Mouse (Mus musculus) liver, postnatal 0 days (tissue): Measurements from ENCODE around the gene Hoxd4. TPM values are rescaled to one million over a fixed set of nuclear protein-coding genes. Genes with fewer than 3 reads are reported as not detected.

Experiments
- ATAC-seq: fragments of 200-750 bp; cut with Nextera tagmentation; 2 replicates; pipeline ENCODE4 v1.8.0; 2017; ENCODE audit warnings: mild to moderate bottlenecking, moderate library complexity
- DNase-seq: peaks from one replicate; pipeline ENCODE4 v3.0.0-alpha.2; 2016
- H3K27ac ChIP-seq: fragments of 300-500 bp; sonication (generic); 2 replicates; pipeline ENCODE4 v1.5.1; 2014; ENCODE audit warnings: antibody characterized with exemption, moderate library complexity, mild to moderate bottlenecking, low read depth
- H3K27me3 ChIP-seq: fragments of 300-500 bp; sonication (generic); 2 replicates; pipeline ENCODE4 v1.6.1; 2014; ENCODE audit warnings: low read length, control low read depth, mixed read lengths; ENCODE audit not compliant: insufficient read depth
- H3K36me3 ChIP-seq: fragments of 300-500 bp; sonication (generic); replicated peaks from 2 replicates; pipeline ENCODE4 v1.6.1; 2014; ENCODE audit warnings: mild to moderate bottlenecking, control low read depth, low read length, moderate library complexity, mixed read lengths; ENCODE audit not compliant: insufficient read depth
- H3K4me1 ChIP-seq: fragments of 300-500 bp; sonication (generic); 2 replicates; pipeline ENCODE4 v1.6.1; 2014; ENCODE audit warnings: antibody characterized with exemption, mild to moderate bottlenecking, control low read depth; ENCODE audit not compliant: insufficient read depth
- H3K4me2 ChIP-seq: fragments of 300-500 bp; sonication (generic); 2 replicates; pipeline ENCODE4 v1.6.1; 2014; ENCODE audit warnings: low read depth, mild to moderate bottlenecking, low read length, moderate library complexity, mixed read lengths
- H3K4me3 ChIP-seq: fragments of 300-500 bp; sonication (generic); 2 replicates; pipeline ENCODE4 v1.5.1; 2014; ENCODE audit warnings: low read depth, low read length
- H3K9ac ChIP-seq: fragments of 300-500 bp; sonication (generic); replicated peaks from 2 replicates; pipeline ENCODE4 v1.6.1; 2014; ENCODE audit warnings: mild to moderate bottlenecking, moderate library complexity
- H3K9me3 ChIP-seq: fragments of 300-500 bp; sonication (generic); 2 replicates; pipeline ENCODE4 v1.6.1; 2016; ENCODE audit warnings: mild to moderate bottlenecking, control low read depth, low read length, mixed read lengths
- CTCF ChIP-seq: sonication (generic); IDR thresholded peaks from 2 replicates; pipeline ENCODE4 v1.5.1; 2016; ENCODE audit warnings: antibody characterized with exemption, low read depth
- EP300 ChIP-seq: IDR thresholded peaks from 2 replicates; pipeline ENCODE4 v1.6.1; 2016; ENCODE audit warnings: antibody characterized with exemption, low read depth, mild to moderate bottlenecking
- WGBS: fragments of 180-500 bp; shearing (Covaris S2); extraction: QIAGEN DNeasy Blood & Tissue Kit; methylation state at CpG from one replicate; pipeline ENCODE4 v1.1.7; 2014; ENCODE audit not compliant: insufficient replicate concordance; 5-methylcytosine and 5-hydroxymethylcytosine counted together
- polyA plus RNA-seq: library from polyadenylated mRNA; unstranded; fragments of >200 nt; fragmentation: Nextera tagmentation; extraction: Ambion mirVana; gene quantifications from 2 replicates; pipeline ENCODE4 v1.2.1, GENCODE M21; 2015

The Hoxd4 gene
- not detected in 2 replicates for polyA plus RNA-seq

DNA sequence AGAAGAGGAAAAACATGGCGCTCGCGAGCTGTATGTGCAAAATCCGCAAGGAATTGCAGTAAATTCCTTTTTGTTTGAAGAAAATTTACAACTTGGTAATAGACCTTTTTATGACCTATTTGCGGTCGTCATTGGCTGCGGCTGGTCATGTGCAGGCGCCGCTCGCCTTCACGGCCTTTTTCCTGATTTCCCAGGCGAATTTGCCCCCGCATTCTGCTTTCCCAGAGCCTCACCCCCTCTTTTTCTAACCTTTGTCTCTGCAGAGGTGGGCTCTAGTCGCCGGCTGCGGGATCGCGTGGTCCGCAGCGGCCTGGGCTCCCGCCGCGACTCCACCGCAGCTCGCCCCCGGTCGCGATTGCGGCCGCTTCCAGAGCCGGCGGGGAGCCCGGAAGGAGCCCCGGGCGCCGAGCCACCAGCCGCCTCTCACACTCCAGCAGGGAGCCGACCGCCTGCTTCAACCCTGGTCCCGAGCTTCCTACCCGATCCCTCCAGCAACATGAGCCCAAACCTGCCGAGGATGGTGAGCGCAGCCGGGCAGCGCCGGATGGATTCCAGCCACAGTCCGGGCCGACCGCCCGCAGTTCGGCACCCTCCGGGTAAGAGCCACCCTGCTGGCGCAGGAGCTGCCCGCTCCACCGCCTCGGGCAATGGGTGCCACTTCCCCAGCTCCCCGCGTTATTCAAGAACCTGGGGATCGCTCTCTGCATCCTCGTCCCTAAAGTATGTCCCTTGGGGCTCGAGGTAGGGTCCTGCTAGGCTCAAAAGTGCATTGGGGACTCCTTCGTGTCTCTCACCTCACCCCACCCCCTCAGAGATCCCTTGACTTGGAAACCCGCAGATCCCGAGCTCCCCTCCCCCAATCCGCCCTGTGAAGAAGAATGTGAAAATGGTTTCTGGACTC is at the start of gene Hoxd4, which contains the start of gene Hoxd3:
Hoxd4 (plus strand) TSS at position 209 of the 901 bp plus-strand sequence.
Hoxd3 (plus strand) TSS at position 207 of the 901 bp plus-strand sequence.
- no peak for TF ChIP-seq EP300
- TF ChIP-seq CTCF = no peak
- Histone ChIP-seq H3K27me3 (peaks cover 98% of the 10 kb centered on the region), H3K4me1 (peaks cover 7% of the 10 kb centered on the region), H3K9me3 (no peaks in the 10 kb centered on the region), H3K36me3 (no peaks in the 10 kb centered on the region), H3K9ac (no peak within 1 kb of the TSS), H3K4me3 (peak within 1 kb of the TSS; percentile 36; the same call in 1 of the 2 replicates), H3K4me2 (peak within 1 kb of the TSS; percentile 34), H3K27ac (no peak within 1 kb of the TSS)
- no peak for DNase-seq
- WGBS = under 1% methylated on average over 55 of the region's 65 CpGs
- ATAC-seq = no peak

DNA sequence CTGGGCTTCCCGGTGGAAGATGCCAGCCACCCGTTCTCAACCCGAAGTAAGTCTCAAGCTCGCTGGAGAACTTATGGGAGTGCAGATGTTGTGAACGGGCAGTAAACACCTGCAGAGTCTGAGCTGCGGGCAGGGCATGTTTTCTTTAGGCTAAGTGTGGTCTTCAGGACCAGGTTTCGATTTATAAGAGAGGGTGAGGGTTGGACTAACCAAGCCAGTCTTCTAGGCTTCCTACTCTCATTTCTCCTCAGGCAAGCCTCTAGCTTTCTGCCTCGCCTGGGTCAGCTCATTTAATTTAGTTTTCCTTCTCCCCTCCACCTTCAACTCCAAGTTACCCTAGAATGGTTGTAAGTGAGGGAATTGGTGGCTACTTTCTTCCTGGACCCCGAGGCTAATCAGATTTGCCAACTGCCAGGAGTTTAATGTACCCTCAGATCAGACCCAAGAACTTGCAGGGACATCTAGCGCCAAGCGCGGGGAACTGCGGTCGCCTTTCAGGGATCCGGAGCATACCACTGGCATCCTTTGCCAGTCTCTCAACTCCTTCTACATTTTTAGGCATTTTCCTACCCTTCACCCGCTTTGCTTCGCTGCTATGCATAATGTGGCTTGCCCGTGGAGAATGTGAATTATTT is 48.3 kb upstream of the Hoxd4 start:
- no peak overlapping the region for H3K4me3 ChIP-seq
- H3K27ac ChIP-seq = no peak overlapping the region
- 4% methylated on average over 18 of the region's 18 CpGs for WGBS
- no peaks in the 10 kb centered on the region for H3K9me3 ChIP-seq
- no peaks in the 10 kb centered on the region for H3K36me3 ChIP-seq
- H3K4me2 ChIP-seq = no peak overlapping the region
- H3K9ac ChIP-seq = no peak overlapping the region
- H3K27me3 ChIP-seq = peaks cover 96% of the 10 kb centered on the region
- DNase-seq (no peak), ATAC-seq (no peak)
- TF ChIP-seq EP300 (no peak), CTCF (peak; percentile 63)
- peaks cover 4% of the 10 kb centered on the region for H3K4me1 ChIP-seq

DNA sequence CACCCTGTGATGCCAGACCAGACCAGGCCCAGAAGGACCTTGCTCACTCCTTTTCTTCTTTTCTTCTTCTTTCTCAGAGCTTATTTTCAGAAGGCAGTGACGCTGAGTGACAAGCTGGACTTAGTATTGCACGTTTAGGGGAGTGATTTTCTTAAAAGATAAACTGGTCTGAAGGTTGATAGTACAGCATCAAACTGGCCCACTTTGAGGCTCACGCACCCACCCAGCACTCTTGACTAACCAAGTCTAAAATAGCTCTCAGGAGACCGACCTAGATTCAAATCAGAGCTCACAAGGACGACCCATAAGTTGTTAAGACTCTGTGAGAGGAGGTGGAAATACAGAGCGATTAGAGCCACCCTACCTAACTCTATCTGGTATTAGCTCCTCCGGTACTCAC is 45.3 kb upstream of the Hoxd4 start:
- WGBS = 2% methylated on average over 7 of the region's 7 CpGs
- Histone ChIP-seq H3K9ac (no peak overlapping the region), H3K27me3 (peaks cover 97% of the 10 kb centered on the region), H3K4me2 (no peak overlapping the region), H3K4me1 (peaks cover 7% of the 10 kb centered on the region), H3K9me3 (no peaks in the 10 kb centered on the region), H3K27ac (no peak overlapping the region), H3K4me3 (no peak overlapping the region), H3K36me3 (no peaks in the 10 kb centered on the region)
- no peak for ATAC-seq
- TF ChIP-seq EP300 (no peak), CTCF (no peak)
- DNase-seq = no peak

DNA sequence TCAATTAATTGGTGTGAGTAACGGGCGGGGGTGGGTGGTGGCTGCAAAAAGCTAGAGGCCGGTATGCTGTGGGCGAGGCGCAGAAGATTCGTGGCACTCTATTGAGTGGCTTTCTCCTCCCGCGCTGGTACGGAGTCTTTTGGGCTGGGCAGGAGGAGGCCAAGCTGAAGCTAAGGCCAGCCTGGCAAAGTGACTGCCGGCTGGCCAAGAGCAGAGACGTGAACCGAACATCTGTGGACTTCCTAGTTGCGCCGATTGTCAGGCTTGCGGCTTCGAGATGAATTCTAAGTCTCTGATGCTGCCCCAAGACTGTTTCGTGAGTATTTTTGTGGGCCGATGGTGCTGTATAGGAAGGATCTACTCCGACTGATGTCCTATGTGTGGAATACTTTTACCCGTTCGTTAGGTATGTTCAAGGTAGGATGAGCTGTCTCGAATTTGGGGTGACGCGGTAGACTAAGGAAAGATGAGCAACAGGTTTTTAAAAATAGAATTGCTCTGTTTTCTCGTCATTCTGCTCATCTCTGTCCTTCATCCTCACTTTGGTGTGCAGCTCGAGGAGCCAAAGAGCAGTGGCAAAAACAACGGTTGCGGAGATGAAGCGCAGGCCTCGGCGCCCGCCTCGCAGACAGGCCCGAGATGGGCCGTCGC is 44.4 kb upstream of the Hoxd4 start:
- WGBS = 4% methylated on average over 36 of the region's 36 CpGs
- TF ChIP-seq CTCF (no peak), EP300 (no peak)
- no peak for DNase-seq
- Histone ChIP-seq H3K9ac (no peak overlapping the region), H3K4me2 (no peak overlapping the region), H3K27ac (no peak overlapping the region), H3K4me3 (no peak overlapping the region), H3K27me3 (peaks cover 97% of the 10 kb centered on the region), H3K36me3 (no peaks in the 10 kb centered on the region), H3K9me3 (no peaks in the 10 kb centered on the region), H3K4me1 (peaks cover 7% of the 10 kb centered on the region)
- ATAC-seq = no peak

DNA sequence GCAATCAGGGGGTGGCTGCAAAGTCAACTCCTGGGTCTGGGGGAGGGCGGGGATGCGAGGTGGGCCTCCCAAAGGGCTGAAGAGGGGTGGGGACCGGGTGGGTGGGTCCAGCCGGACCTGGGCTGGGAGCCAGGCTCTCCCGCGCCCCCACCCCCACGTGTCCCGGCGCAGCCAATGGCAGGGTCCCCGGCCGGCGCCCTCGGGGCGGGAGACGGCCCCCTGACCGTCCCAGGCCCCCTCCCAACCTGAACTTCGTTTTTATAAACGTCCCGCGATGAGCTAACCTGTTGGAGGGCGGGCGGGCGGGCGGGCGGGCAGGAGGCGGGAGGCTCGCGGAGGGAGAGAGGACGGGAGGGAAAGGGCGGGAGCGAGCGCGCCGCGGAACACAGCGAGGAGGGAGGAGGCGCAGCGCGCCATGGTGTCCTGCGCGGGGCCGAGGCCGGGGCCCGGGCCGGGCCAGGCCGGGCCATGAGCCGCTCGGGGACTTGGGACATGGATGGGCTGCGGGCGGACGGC is 43.8 kb upstream of the Hoxd4 start, which contains the start of gene Hoxd13:
Hoxd13 (plus strand) TSS at position 469 of the 516 bp plus-strand sequence.
- DNase-seq (no peak), ATAC-seq (no peak)
- no peak for TF ChIP-seq EP300
- TF ChIP-seq CTCF = no peak
- Histone ChIP-seq H3K27me3 (peaks cover 97% of the 10 kb centered on the region), H3K36me3 (no peaks in the 10 kb centered on the region), H3K27ac (no peak within 1 kb of the TSS), H3K4me2 (peak within 1 kb of the TSS; percentile 64), H3K9ac (no peak within 1 kb of the TSS), H3K9me3 (no peaks in the 10 kb centered on the region), H3K4me3 (peak within 1 kb of the TSS; percentile 40), H3K4me1 (peaks cover 7% of the 10 kb centered on the region)
- 7% methylated on average over 22 of the region's 51 CpGs for WGBS
